ENCODE assay signal across 15 mouse cellular contexts in genomic region chr10:128258953-128259352, GRCm38 (mm10). TPM values are rescaled to one million over a fixed set of nuclear protein-coding genes. Genes with fewer than 3 reads are reported as not detected.
DNase-seq lines count a peak whose midpoint lies in the region; ATAC-seq and TF ChIP-seq lines count a peak whose summit lies in the region.
"Had no signal": no experiment of that assay in that cellular context is flagged by ENCODE, and none has a peak within 500 bp of the region (broad histone marks: within the 10 kb centered on the region; RNA-seq: fewer than 3 reads in every experiment).

No protein-coding gene starts in this region.

- peak; percentile 47; the same call in 1 of the 2 replicates for ATAC-seq in heart, embryonic 15.5 days (replicated peaks; ENCODE audit: insufficient number of reproducible peaks, insufficient read depth, low FRiP score, low read depth)
- peak; percentile 97 to 98 for ATAC-seq in hematopoietic stem cell, adult 5-6 weeks (replicated peaks in 1 of 2; ENCODE audit: insufficient read depth in 1 of 2, low FRiP score in 2 of 2, low TSS enrichment in 1 of 2, low read depth in 1 of 2, poor library complexity in 2 of 2, severe bottlenecking in 2 of 2)
- peak; percentile 88 for ATAC-seq in monocyte, adult 5-6 weeks (replicated peaks; ENCODE audit: insufficient number of reproducible peaks, low FRiP score, low TSS enrichment, poor library complexity, severe bottlenecking)
- no peak for ATAC-seq in midbrain, postnatal 0 days (ENCODE audit: low FRiP score)
- ATAC-seq: inflammation-experienced regulatory T-cells, adult 6 months had no signal

- no peak for DNase-seq in heart, adult 9 months (ENCODE audit: low spot score in 2 of 2)
- DNase-seq in B cell, adult 2 months = peak; percentile 60 to 61
- no peak for DNase-seq in kidney, adult 18-20 months
- no peak for DNase-seq in midbrain, postnatal 0 days (ENCODE audit: low spot score)
- no peak for DNase-seq in adrenal gland, adult 2 months
- DNase-seq: embryo, embryonic 11 days; heart, postnatal 10 days; kidney, postnatal 25 days had no signal

- no peak overlapping the region for H3K9ac ChIP-seq in heart, embryonic 15.5 days
- H3K9ac ChIP-seq in midbrain, postnatal 0 days (replicated peaks; ENCODE audit: low read length, poor library complexity, severe bottlenecking) = no peak overlapping the region

- no peak overlapping the region; the same call in 1 of the 2 replicates for H3K27ac ChIP-seq in heart, embryonic 15.5 days
- H3K27ac ChIP-seq in midbrain, postnatal 0 days (ENCODE audit: low read depth, low read length) = no peak overlapping the region
- H3K27ac ChIP-seq: left cerebral cortex, adult 2 months had no signal

- H3K9me3 ChIP-seq in heart, embryonic 15.5 days (replicated peaks) = no peaks in the 10 kb centered on the region
- H3K9me3 ChIP-seq in midbrain, postnatal 0 days (ENCODE audit: low read length) = no peaks in the 10 kb centered on the region

- H3K4me2 ChIP-seq in heart, embryonic 15.5 days = no peak overlapping the region
- no peak overlapping the region for H3K4me2 ChIP-seq in midbrain, postnatal 0 days (ENCODE audit: low read depth, low read length, poor library complexity, severe bottlenecking)

- H3K36me3 ChIP-seq in heart, embryonic 15.5 days = no peaks in the 10 kb centered on the region
- no peaks in the 10 kb centered on the region for H3K36me3 ChIP-seq in midbrain, postnatal 0 days (ENCODE audit: insufficient read depth, low read length)

- WGBS in heart, embryonic 15.5 days = 68% methylated on average over 4 of the region's 4 CpGs
- 79% methylated on average over 4 of the region's 4 CpGs for WGBS in midbrain, postnatal 0 days

- H3K27me3 ChIP-seq in heart, embryonic 15.5 days = no peaks in the 10 kb centered on the region
- no peaks in the 10 kb centered on the region for H3K27me3 ChIP-seq in midbrain, postnatal 0 days (ENCODE audit: insufficient read depth, low read length)

- TF ChIP-seq CTCF in midbrain, postnatal 0 days (IDR thresholded peaks at IDR 0.05) = no peak

- H3K4me3 ChIP-seq in heart, embryonic 15.5 days = no peak overlapping the region
- H3K4me3 ChIP-seq in midbrain, postnatal 0 days (ENCODE audit: low read depth, low read length) = no peak overlapping the region
- H3K4me3 ChIP-seq: left cerebral cortex, adult 2 months had no signal

- no peaks in the 10 kb centered on the region for H3K4me1 ChIP-seq in heart, embryonic 15.5 days (replicated peaks)
- H3K4me1 ChIP-seq in midbrain, postnatal 0 days (ENCODE audit: insufficient read depth, low read length) = no peaks in the 10 kb centered on the region

RNA-seq across cellular contexts. Expression of gene Apon, which starts 5.1 kb away (rescaled TPM):
- polyA plus RNA-seq in heart, embryonic 15.5 days (2015; fragmentation: Nextera tagmentation; extraction: Ambion mirVana) = 0.10 and 0.14 TPM in 2 replicates
- 0.19 TPM in 1 of 2 replicates, not detected in the other for total RNA-seq in hematopoietic stem cell, adult 5-6 weeks (2017)
- total RNA-seq in monocyte, adult 5-6 weeks (2017) = not detected in 3 replicates
- total RNA-seq in midbrain, postnatal 0 days (2014; rRNA removed) = not detected in 2 replicates
- polyA plus RNA-seq in midbrain, postnatal 0 days (2015; fragmentation: Nextera tagmentation; extraction: Ambion mirVana) = not detected in 2 replicates
- total RNA-seq in adrenal gland, adult 2 months (2021) = 1 to 10 TPM in 1 of 2 experiments, not detected in 1; 1.5 TPM
- 0.10 and 0.40 TPM in 2 replicates for polyA plus RNA-seq in adrenal gland, adult 2 months (2012; rRNA removed)
- total RNA-seq: left cerebral cortex, adult 2 months had no signal

RNA-seq across cellular contexts. Expression of gene Apof, which starts 9.5 kb away (rescaled TPM):
- 0.13 and 1.2 TPM in 2 replicates for polyA plus RNA-seq in heart, embryonic 15.5 days (2015; fragmentation: Nextera tagmentation; extraction: Ambion mirVana)
- not detected in 2 replicates for total RNA-seq in hematopoietic stem cell, adult 5-6 weeks (2017)
- total RNA-seq in monocyte, adult 5-6 weeks (2017) = 0.39 TPM in 1 of 3 replicates, not detected in the others
- 0.42 TPM in 1 of 2 replicates, not detected in the other for total RNA-seq in midbrain, postnatal 0 days (2014; rRNA removed)
- 0.20 and 0.83 TPM in 2 replicates for polyA plus RNA-seq in midbrain, postnatal 0 days (2015; fragmentation: Nextera tagmentation; extraction: Ambion mirVana)
- 10 to 100 TPM in 1 of 2 experiments, under 1 TPM in 1; 0.76 to 19.1 TPM for total RNA-seq in adrenal gland, adult 2 months (2021)
- 11.0 and 25.2 TPM in 2 replicates for polyA plus RNA-seq in adrenal gland, adult 2 months (2012; rRNA removed)
- total RNA-seq: gastrocnemius, adult 8-10 months; heart, postnatal 10 days; left cerebral cortex, adult 2 months had no signal
- polyA plus RNA-seq: inflammation-experienced regulatory T-cells, adult 6 months had no signal

RNA-seq across cellular contexts. Expression of gene Stat2, which starts 11.4 kb away (rescaled TPM):
- polyA plus RNA-seq in heart, embryonic 15.5 days (2015; fragmentation: Nextera tagmentation; extraction: Ambion mirVana) = 9.6 and 12.3 TPM in 2 replicates
- 12.3 and 18.1 TPM in 2 replicates for total RNA-seq in hematopoietic stem cell, adult 5-6 weeks (2017)
- 17.5 to 30.8 TPM (median 30.3 TPM) in 3 replicates for total RNA-seq in monocyte, adult 5-6 weeks (2017)
- 8.7 and 9.8 TPM in 2 replicates for total RNA-seq in midbrain, postnatal 0 days (2014; rRNA removed)
- polyA plus RNA-seq in midbrain, postnatal 0 days (2015; fragmentation: Nextera tagmentation; extraction: Ambion mirVana) = 10.5 and 12.9 TPM in 2 replicates
- 10 to 100 TPM; 24.0 to 33.5 TPM for total RNA-seq in adrenal gland, adult 2 months (2021)
- polyA plus RNA-seq in adrenal gland, adult 2 months (2012; rRNA removed) = 37.3 and 39.2 TPM in 2 replicates

RNA-seq across cellular contexts. Expression of gene Timeless, which starts 27.1 kb away (rescaled TPM):
- 22.3 and 32.1 TPM in 2 replicates for polyA plus RNA-seq in heart, embryonic 15.5 days (2015; fragmentation: Nextera tagmentation; extraction: Ambion mirVana)
- total RNA-seq in hematopoietic stem cell, adult 5-6 weeks (2017) = 52.8 and 60.3 TPM in 2 replicates
- 6.0 to 13.5 TPM (median 9.7 TPM) in 3 replicates for total RNA-seq in monocyte, adult 5-6 weeks (2017)
- total RNA-seq in midbrain, postnatal 0 days (2014; rRNA removed) = 11.0 and 14.6 TPM in 2 replicates
- 7.7 and 8.1 TPM in 2 replicates for polyA plus RNA-seq in midbrain, postnatal 0 days (2015; fragmentation: Nextera tagmentation; extraction: Ambion mirVana)
- total RNA-seq in adrenal gland, adult 2 months (2021) = 1 to 10 TPM; 4.8 to 7.2 TPM
- polyA plus RNA-seq in adrenal gland, adult 2 months (2012; rRNA removed) = 1.9 and 2.8 TPM in 2 replicates

RNA-seq across cellular contexts. Expression of gene Mip, which starts 33.3 kb away (rescaled TPM):
- polyA plus RNA-seq in heart, embryonic 15.5 days (2015; fragmentation: Nextera tagmentation; extraction: Ambion mirVana) = 0.08 TPM in 1 of 2 replicates, not detected in the other
- total RNA-seq in hematopoietic stem cell, adult 5-6 weeks (2017) = 0.69 TPM in 1 of 2 replicates, not detected in the other
- total RNA-seq in monocyte, adult 5-6 weeks (2017) = not detected in 3 replicates
- total RNA-seq in midbrain, postnatal 0 days (2014; rRNA removed) = 0.22 TPM in 1 of 2 replicates, not detected in the other
- polyA plus RNA-seq in midbrain, postnatal 0 days (2015; fragmentation: Nextera tagmentation; extraction: Ambion mirVana) = 0.13 TPM in 1 of 2 replicates, not detected in the other
- total RNA-seq in adrenal gland, adult 2 months (2021) = not detected
- polyA plus RNA-seq in adrenal gland, adult 2 months (2012; rRNA removed) = not detected in 2 replicates
- total RNA-seq: gastrocnemius, adult 8-10 months; heart, postnatal 10 days; left cerebral cortex, adult 2 months had no signal
- polyA plus RNA-seq: inflammation-experienced regulatory T-cells, adult 6 months; stomach, embryonic 16.5 days had no signal

Comparison
In these comparisons a context has a peak if more than half of its experiments do, and no peak if none do; other contexts are left out.
1. DNase-seq: peak in B cell, adult 2 months (2 of 2); none in heart, adult 9 months (0 of 2), kidney, adult 18-20 months (single experiment), midbrain, postnatal 0 days (single experiment) and adrenal gland, adult 2 months (single experiment).